Mouse (Mus musculus) lung, embryonic 14.5 days (tissue): ENCODE data around the gene Rps6kc1. TPM values are rescaled to one million over a fixed set of nuclear protein-coding genes. Genes with fewer than 3 reads are reported as not detected.

Experiments used
- ATAC-seq: fragments of 200-750 bp; cut with Nextera tagmentation; 2 replicates; pipeline ENCODE4 v1.8.0; 2017; ENCODE audit warnings: mild to moderate bottlenecking, moderate TSS enrichment, moderate library complexity; ENCODE audit not compliant: insufficient read depth
- DNase-seq: peaks from one replicate; pipeline ENCODE4 v3.0.0-alpha.2; 2015
- H3K27ac ChIP-seq: fragments of 300-500 bp; sonication (generic); 2 replicates; pipeline ENCODE4 v1.5.1; 2014; ENCODE audit warnings: low read depth, mild to moderate bottlenecking, moderate library complexity
- H3K27me3 ChIP-seq: fragments of 300-500 bp; sonication (generic); 2 replicates; pipeline ENCODE4 v1.6.1; 2014; ENCODE audit warnings: low read length, control low read depth; ENCODE audit not compliant: insufficient read depth
- H3K36me3 ChIP-seq: fragments of 300-500 bp; sonication (generic); 2 replicates; pipeline ENCODE4 v1.6.1; 2014; ENCODE audit warnings: control low read depth; ENCODE audit not compliant: insufficient read depth
- H3K4me1 ChIP-seq: fragments of 300-500 bp; sonication (generic); 2 replicates; pipeline ENCODE4 v1.6.1; 2014; ENCODE audit warnings: antibody characterized with exemption, control low read depth; ENCODE audit not compliant: insufficient read depth
- H3K4me2 ChIP-seq: fragments of 300-500 bp; sonication (generic); 2 replicates; pipeline ENCODE4 v1.6.1; 2014; ENCODE audit warnings: mild to moderate bottlenecking
- H3K4me3 ChIP-seq: fragments of 300-500 bp; sonication (generic); 2 replicates; pipeline ENCODE4 v1.5.1; 2014; ENCODE audit warnings: low read depth, low read length
- H3K9ac ChIP-seq: fragments of 300-500 bp; sonication (generic); 2 replicates; pipeline ENCODE4 v1.6.1; 2014
- H3K9me3 ChIP-seq: fragments of 300-500 bp; sonication (generic); 2 replicates; pipeline ENCODE4 v1.6.1; 2016; ENCODE audit warnings: low read depth, low read length, control low read depth
- CTCF ChIP-seq: IDR thresholded peaks from 2 replicates; pipeline ENCODE4 v1.5.1; 2016; ENCODE audit warnings: antibody characterized with exemption, low read depth
- WGBS: fragments of 180-500 bp; shearing (Covaris S2); extraction: QIAGEN DNeasy Blood & Tissue Kit; methylation state at CpG from one replicate; pipeline ENCODE4 v1.1.7; 2014; 5-methylcytosine and 5-hydroxymethylcytosine counted together
- polyA plus RNA-seq: library from polyadenylated mRNA; unstranded; fragments of >200 nt; fragmentation: Nextera tagmentation; extraction: Ambion mirVana; gene quantifications from 2 replicates; pipeline ENCODE4 v1.2.1, GENCODE M21; 2014

The Rps6kc1 gene
- polyA plus RNA-seq, 1 experiment from 2014 or later, result 14.9 TPM

DNA sequence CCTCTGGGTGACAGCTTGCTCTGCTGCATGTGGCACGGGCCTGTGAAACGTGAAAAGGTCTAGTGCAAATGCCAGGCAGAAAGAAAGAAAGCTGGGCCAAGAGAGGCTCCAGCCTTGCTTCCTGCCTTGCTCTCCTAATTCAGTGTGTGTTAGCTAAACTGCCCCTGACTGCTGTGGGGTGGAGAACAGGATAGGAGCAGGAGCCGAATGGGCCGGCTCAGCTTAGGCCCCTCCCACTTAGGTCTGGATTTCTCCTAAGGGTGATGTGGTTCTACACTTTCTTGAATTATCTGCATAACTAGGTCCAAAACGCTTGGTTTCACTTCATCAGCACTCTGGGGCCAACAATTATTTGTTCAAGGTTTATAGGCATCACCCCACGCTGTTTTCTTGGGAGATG, 119.9 kb downstream of the Rps6kc1 start:
- no peak for TF ChIP-seq CTCF
- Histone ChIP-seq H3K4me2 (no peak overlapping the region), H3K9me3 (no peaks in the 10 kb centered on the region), H3K36me3 (no peaks in the 10 kb centered on the region), H3K27me3 (no peaks in the 10 kb centered on the region), H3K4me1 (no peaks in the 10 kb centered on the region), H3K27ac (no peak overlapping the region), H3K4me3 (no peak overlapping the region), H3K9ac (no peak overlapping the region)
- ATAC-seq (no peak), DNase-seq (no peak)
- 72% methylated on average over 6 of the region's 6 CpGs for WGBS

DNA sequence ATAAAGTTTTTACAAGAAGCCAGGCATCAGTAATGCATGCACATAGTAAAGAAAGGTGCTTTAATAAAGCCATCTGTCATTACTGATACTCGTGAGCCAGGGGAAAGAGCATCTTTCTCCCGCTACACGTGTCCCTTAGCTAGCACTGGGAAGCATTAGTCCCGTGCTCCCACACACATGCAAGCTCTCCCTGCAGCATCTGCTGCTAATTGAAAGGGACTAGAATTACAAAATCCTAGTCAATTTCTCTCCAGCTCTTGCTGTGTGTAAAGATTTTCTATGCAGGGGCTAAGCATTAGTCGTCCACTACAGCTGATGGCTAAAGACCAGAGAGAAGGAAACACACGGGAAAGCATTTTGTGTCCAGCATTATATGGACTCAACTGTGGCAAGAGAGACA, 120.8 kb downstream of the Rps6kc1 start:
- Histone ChIP-seq H3K4me2 (no peak overlapping the region), H3K27ac (no peak overlapping the region), H3K36me3 (no peaks in the 10 kb centered on the region), H3K4me3 (no peak overlapping the region), H3K27me3 (no peaks in the 10 kb centered on the region), H3K4me1 (no peaks in the 10 kb centered on the region), H3K9me3 (no peaks in the 10 kb centered on the region), H3K9ac (no peak overlapping the region)
- DNase-seq, result no peak
- ATAC-seq, result no peak
- WGBS, result 79% methylated on average over 6 of the region's 6 CpGs
- no peak for TF ChIP-seq CTCF

DNA sequence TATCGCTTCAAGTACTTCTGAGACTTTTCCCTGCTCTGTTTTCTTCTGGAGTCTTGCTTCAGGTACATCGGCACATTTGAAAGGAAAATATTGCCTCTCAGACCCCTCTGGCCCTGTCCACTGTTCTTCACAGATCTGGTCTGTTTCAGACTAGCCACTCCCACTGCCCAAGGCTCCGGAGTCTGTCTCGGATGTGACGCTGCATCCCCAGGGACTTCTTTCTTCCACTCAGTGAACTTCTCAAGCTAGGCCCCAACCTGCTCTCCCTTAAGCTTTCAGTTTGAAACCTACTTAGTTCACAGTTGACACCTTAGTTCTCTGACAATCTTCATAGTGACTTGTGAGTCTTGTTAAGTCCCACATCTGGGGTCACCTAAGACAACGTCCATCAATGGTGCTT, 133.9 kb downstream of the Rps6kc1 start:
- no peak for ATAC-seq

DNA sequence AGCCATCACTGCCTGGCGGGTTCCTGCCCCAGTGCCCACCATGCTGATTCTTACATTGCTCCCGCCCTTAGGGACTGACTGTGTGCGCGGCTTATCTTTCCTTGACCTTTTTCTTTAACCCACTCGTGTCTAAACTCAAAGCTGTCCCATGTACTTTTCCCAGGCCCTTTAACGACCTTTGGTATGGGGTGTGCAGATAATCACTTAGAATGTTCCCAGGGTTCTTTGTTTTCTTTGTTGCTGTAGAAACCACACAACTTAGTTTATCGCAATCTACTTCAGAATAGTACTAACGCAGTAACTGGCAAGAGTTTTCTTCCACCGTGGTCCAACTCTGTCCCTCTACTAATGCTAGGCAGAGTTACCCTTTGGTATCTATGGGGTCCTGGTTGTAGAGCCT, 135.3 kb downstream of the Rps6kc1 start:
- Histone ChIP-seq H3K36me3 (peaks cover 4% of the 10 kb centered on the region; the same call in 1 of the 2 replicates), H3K27me3 (no peaks in the 10 kb centered on the region), H3K9me3 (no peaks in the 10 kb centered on the region), H3K4me1 (no peaks in the 10 kb centered on the region), H3K4me2 (no peak overlapping the region), H3K9ac (no peak overlapping the region), H3K4me3 (no peak overlapping the region), H3K27ac (no peak overlapping the region)
- no peak for TF ChIP-seq CTCF
- 80% methylated on average over 9 of the region's 9 CpGs for WGBS
- DNase-seq (no peak), ATAC-seq (no peak)

More for the DNA sequence above, 133.9 kb downstream of the Rps6kc1 start:
- Histone ChIP-seq H3K27ac (no peak overlapping the region), H3K9me3 (no peaks in the 10 kb centered on the region), H3K4me2 (no peak overlapping the region), H3K4me3 (no peak overlapping the region), H3K9ac (no peak overlapping the region), H3K36me3 (peaks cover 4% of the 10 kb centered on the region; the same call in 1 of the 2 replicates), H3K27me3 (no peaks in the 10 kb centered on the region), H3K4me1 (no peaks in the 10 kb centered on the region)
- no peak for DNase-seq
- TF ChIP-seq CTCF, result no peak
- WGBS, result 73% methylated on average over 6 of the region's 6 CpGs

DNA sequence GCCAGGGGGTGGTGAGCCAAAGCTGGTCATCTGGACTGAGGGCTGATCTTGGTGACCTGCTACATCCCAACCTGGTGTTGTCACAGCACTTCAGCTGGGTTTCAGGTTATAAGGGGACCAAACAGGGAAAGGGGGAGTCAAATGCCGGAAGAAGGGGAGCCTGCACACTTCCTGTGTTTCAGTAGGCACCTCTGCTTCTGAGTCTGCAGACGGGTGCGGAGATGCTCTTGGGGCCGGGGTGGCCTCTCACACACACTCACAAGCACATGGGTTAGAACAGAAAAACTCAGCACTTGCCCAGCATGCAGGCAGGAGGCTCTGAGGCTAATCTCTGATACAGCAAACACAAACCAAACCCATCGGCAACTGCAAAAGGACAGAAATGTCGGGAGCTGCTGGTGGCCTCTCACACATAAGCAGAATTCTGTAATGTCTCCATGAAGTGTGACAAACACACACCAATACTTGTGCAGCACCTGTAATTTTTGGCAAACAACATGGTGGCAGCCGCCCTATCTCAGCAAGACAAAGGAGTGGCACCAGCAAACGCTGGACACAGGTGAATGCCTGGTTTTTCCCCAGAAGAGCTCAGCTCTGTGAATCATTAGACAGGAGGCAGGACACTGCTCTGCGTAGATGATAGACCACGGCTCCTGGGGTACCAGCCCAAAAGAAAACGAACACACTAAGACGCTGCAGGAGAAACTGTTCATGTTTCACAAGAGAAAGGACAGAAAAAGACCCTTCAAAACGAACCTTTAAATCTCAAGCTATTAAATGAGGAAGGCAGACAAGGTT, 139.3 kb downstream of the Rps6kc1 start:
- H3K4me3 ChIP-seq, result no peak overlapping the region
- H3K27ac ChIP-seq, result no peak overlapping the region
- no peak for TF ChIP-seq CTCF
- H3K27me3 ChIP-seq, result no peaks in the 10 kb centered on the region
- no peak overlapping the region for H3K4me2 ChIP-seq
- H3K9ac ChIP-seq, result no peak overlapping the region
- ATAC-seq (no peak), DNase-seq (no peak)
- peaks cover 3% of the 10 kb centered on the region; the same call in 1 of the 2 replicates for H3K4me1 ChIP-seq
- 68% methylated on average over 13 of the region's 13 CpGs for WGBS
- no peaks in the 10 kb centered on the region for H3K9me3 ChIP-seq
- peaks cover 4% of the 10 kb centered on the region; the same call in 1 of the 2 replicates for H3K36me3 ChIP-seq

DNA sequence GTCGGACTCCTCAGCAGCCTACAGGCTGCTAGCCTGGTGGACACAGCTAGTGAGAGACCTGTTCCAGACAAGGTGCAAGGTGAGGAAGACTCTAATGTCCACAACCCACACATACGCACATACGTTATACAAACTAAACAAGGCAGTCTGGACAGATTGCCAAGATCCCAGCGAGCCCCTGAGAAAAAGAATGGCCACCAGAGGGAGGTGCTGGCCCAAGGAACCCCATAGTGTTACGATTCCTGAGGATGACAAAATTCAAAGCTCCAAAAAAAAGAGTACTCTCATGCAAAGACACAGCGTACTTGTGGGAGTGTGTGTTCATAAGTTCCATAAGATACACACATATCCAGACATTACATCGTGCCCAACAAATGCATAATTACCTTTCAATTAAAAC, 141.8 kb downstream of the Rps6kc1 start:
- TF ChIP-seq CTCF, result peak; percentile 47
- 74% methylated on average over 7 of the region's 7 CpGs for WGBS

DNA sequence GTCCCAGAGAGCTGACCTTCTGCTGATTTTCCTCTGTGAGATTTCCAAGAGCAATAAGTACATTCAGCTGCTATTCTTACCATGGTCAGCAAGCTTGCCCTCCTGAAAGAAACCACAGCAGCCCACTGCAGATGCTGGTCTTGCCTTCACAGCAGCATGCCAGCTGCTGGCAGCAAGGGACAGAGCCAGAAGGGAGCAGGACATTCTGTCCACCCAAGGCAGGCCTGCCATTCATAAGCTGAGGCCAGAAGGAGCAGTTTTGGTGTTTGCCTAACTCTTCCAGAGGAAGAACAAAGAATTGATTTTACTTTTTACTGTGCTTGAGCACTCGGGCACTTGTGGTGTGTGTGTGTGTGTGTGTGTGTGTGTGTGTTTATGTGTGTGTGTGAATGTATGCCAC, 143.3 kb downstream of the Rps6kc1 start:
- peaks cover 3% of the 10 kb centered on the region; the same call in 1 of the 2 replicates for H3K36me3 ChIP-seq
- no peaks in the 10 kb centered on the region for H3K27me3 ChIP-seq
- DNase-seq (no peak), ATAC-seq (no peak)
- H3K27ac ChIP-seq, result peak overlapping the region; percentile 12; the same call in 1 of the 2 replicates
- H3K4me2 ChIP-seq, result no peak overlapping the region
- WGBS, result 40% methylated on average over 1 of the region's 1 CpGs
- H3K4me1 ChIP-seq, result peaks cover 3% of the 10 kb centered on the region; the same call in 1 of the 2 replicates
- no peak overlapping the region for H3K4me3 ChIP-seq
- no peak overlapping the region for H3K9ac ChIP-seq
- no peaks in the 10 kb centered on the region for H3K9me3 ChIP-seq
- no peak for TF ChIP-seq CTCF

More for the DNA sequence above, 141.8 kb downstream of the Rps6kc1 start:
- Histone ChIP-seq H3K36me3 (peaks cover 4% of the 10 kb centered on the region; the same call in 1 of the 2 replicates), H3K4me1 (peaks cover 3% of the 10 kb centered on the region; the same call in 1 of the 2 replicates), H3K4me3 (no peak overlapping the region), H3K9ac (no peak overlapping the region), H3K9me3 (no peaks in the 10 kb centered on the region), H3K4me2 (no peak overlapping the region), H3K27me3 (no peaks in the 10 kb centered on the region), H3K27ac (no peak overlapping the region)
- no peak for ATAC-seq
- peak; percentile 41 for DNase-seq
